Mouse (Mus musculus) left cerebral cortex, postnatal 25 days (tissue): Measurements from ENCODE around the gene C1qa. TPM values are rescaled to one million over a fixed set of nuclear protein-coding genes. Genes with fewer than 3 reads are reported as not detected.
A peak's percentile ranks its signal among the peaks of the same experiment; 100 is the strongest.

Experiments
- DNase-seq, 2 experiments: peaks; one replicate each; pipeline ENCODE4 v3.0.0; 2022; ENCODE audit warnings: low spot score in 2 of 2, mixed read lengths in 1 of 2
- intact Hi-C: fragments of 180-260 bp; cut with DNase I; formaldehyde crosslinking; loops from one replicate; pipeline ENCODE4 v1.15.1; 2025
- total RNA-seq, 2 experiments: library from RNA; stranded (reverse); gene quantifications; 2 replicates each; pipeline ENCODE4 v1.2.3; 2021

C1qa gene
- total RNA-seq, 2 experiments from 2014 or later = 51.2 to 54.2 TPM

- intact Hi-C loops = no loop called here
Observed at GRCm38 (mm10) chr4:136907033-136907432, 8.4 kb upstream of the C1qa start.

GRCm38 (mm10) chr4:136904767-136905539, 6.3 kb upstream of the C1qa start:
- DNase-seq = peak in 1 of 2 experiments; percentile 11

More at GRCm38 (mm10) chr4:136907033-136907432, 8.4 kb upstream of the C1qa start:
- no peak for DNase-seq

GRCm38 (mm10) chr4:136899154-136899553, 551 bp upstream of the C1qa start:
- intact Hi-C loops = loop anchor here (10.0 kb wide), 2 partner anchors 406 to 676 kb away; partner anchors contain the start of gene Ldlrad2

More at GRCm38 (mm10) chr4:136904767-136905539, 6.3 kb upstream of the C1qa start:
- intact Hi-C loops = no loop called here

GRCm38 (mm10) chr4:136898084-136898598, 462 bp downstream of the C1qa start:
- intact Hi-C loops = loop anchor here (10.0 kb wide), 2 partner anchors 407 to 677 kb away; partner anchors contain the start of gene Ldlrad2

More at GRCm38 (mm10) chr4:136899154-136899553, 551 bp upstream of the C1qa start:
- DNase-seq = no peak

GRCm38 (mm10) chr4:136896461-136896860, 2.1 kb downstream of the C1qa start:
- no peak for DNase-seq
- intact Hi-C loops = loop anchor here (10.0 kb wide), 2 partner anchors 408 to 678 kb away; partner anchors contain the start of gene Ldlrad2

More at GRCm38 (mm10) chr4:136898084-136898598, 462 bp downstream of the C1qa start:
- DNase-seq = no peak

GRCm38 (mm10) chr4:136895861-136896260, 2.7 kb downstream of the C1qa start:
- no peak for DNase-seq
- intact Hi-C loops = loop anchor here (10.0 kb wide), 2 partner anchors 409 to 679 kb away; partner anchors contain the start of gene Ldlrad2

- intact Hi-C loops = loop anchor here (1.0 to 10.0 kb wide), 4 partner anchors 86 to 680 kb away; partner anchors contain the start of gene Ldlrad2
- no peak for DNase-seq
Observed at GRCm38 (mm10) chr4:136894821-136895220, 3.8 kb downstream of the C1qa start.

GRCm38 (mm10) chr4:136893691-136894543, 4.7 kb downstream of the C1qa start:
- peak; percentile 66 to 70 for DNase-seq
- intact Hi-C loops = loop anchor here (1.0 to 10.0 kb wide), 4 partner anchors 87 to 681 kb away; partner anchors contain the start of gene Ldlrad2

GRCm38 (mm10) chr4:136892811-136893210, 5.8 kb downstream of the C1qa start, which contains the start of gene C1qc:
TSS of gene C1qc (minus strand) at chr4:136893065.
- intact Hi-C loops = loop anchor here (10.0 kb wide), 2 partner anchors 412 to 682 kb away; partner anchors contain the start of gene Ldlrad2
- peak in 1 of 2 experiments; percentile 48 for DNase-seq

GRCm38 (mm10) chr4:136892371-136892770, 6.2 kb downstream of the C1qa start:
- no peak for DNase-seq
- intact Hi-C loops = loop anchor here (10.0 kb wide), 2 partner anchors 412 to 682 kb away; partner anchors contain the start of gene Ldlrad2

GRCm38 (mm10) chr4:136891115-136891514, 7.5 kb downstream of the C1qa start:
- DNase-seq = no peak
- intact Hi-C loops = loop anchor here (10.0 kb wide), 2 partner anchors 414 to 684 kb away; partner anchors contain the start of gene Ldlrad2

- no peak for DNase-seq
- intact Hi-C loops = loop anchor here (10.0 kb wide), 2 partner anchors 415 to 685 kb away; partner anchors contain the start of gene Ldlrad2
Observed at GRCm38 (mm10) chr4:136889981-136890380, 8.6 kb downstream of the C1qa start.

- intact Hi-C loops = no loop called here
- no peak for DNase-seq
Observed at GRCm38 (mm10) chr4:136887714-136888113, 10.9 kb downstream of the C1qa start.

GRCm38 (mm10) chr4:136886101-136886500, 12.5 kb downstream of the C1qa start, which contains the start of gene C1qb:
TSS of gene C1qb (minus strand) at chr4:136886187.
- intact Hi-C loops = no loop called here
- peak in 1 of 2 experiments; percentile 39 for DNase-seq

- DNase-seq = peak in 1 of 2 experiments; percentile 42
- intact Hi-C loops = no loop called here
Observed at GRCm38 (mm10) chr4:136878601-136879000, 20.0 kb downstream of the C1qa start.

GRCm38 (mm10) chr4:136878171-136878570, 20.4 kb downstream of the C1qa start:
- intact Hi-C loops = no loop called here
- DNase-seq = no peak

- intact Hi-C loops = loop anchor here (2.0 kb wide), 1 partner anchor 198 kb away; no protein-coding TSS in a partner anchor
Observed at GRCm38 (mm10) chr4:136876971-136877370, 21.6 kb downstream of the C1qa start.

GRCm38 (mm10) chr4:136875012-136875411, 23.6 kb downstream of the C1qa start:
- peak in 1 of 2 experiments; percentile 73 for DNase-seq
- intact Hi-C loops = loop anchor here (1.0 kb wide), 1 partner anchor 226 kb away; no protein-coding TSS in a partner anchor

More at GRCm38 (mm10) chr4:136876971-136877370, 21.6 kb downstream of the C1qa start:
- DNase-seq = peak in 1 of 2 experiments; percentile 62

GRCm38 (mm10) chr4:136868371-136868770, 30.2 kb downstream of the C1qa start:
- DNase-seq = no peak
- intact Hi-C loops = no loop called here
